ENCODE assay signal across 8 mouse cellular contexts in the genomic region with DNA sequence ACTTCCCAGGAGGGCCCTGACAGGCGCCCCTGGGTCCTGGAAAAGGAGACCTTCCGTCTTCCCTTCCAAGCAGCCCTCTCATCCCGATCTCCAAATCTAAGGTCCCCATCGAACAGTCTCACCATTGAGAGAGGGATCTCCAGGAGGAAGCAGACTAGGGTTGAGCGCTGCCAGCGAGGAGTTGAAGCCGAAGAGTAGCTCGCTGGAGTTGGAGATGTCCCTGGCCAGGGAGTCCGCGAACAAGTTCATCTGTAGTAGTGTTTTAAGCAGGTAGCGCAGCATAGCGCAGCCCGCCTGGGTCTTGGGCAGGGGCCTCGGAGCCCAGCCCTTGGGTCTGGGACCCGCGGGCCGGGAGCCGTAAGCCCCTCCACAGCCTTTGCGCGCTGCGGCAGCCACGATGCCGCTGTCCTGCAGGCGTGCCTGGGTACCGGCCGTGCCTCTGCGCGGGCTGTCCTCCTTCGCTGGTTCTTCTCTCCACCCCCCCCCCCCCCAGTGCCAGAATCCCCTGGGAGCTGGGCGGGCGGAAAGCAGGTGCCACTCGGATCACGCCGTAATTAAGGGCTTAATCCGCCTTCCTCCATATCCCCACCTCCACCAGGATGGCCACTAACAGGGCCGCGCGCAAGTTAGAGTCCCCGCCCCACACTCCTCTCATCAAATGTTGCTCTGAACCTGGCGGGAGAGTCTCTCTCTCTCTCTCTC. TPM values are rescaled to one million over a fixed set of nuclear protein-coding genes. Genes with fewer than 3 reads are reported as not detected.
DNase-seq lines count a peak whose midpoint lies in the region; ATAC-seq and TF ChIP-seq lines count a peak whose summit lies in the region.

Gene Robo3 (minus strand): TSS at position 527 of the 702 bp plus-strand sequence.

- peaks cover 52% of the 10 kb centered on the region for H3K27me3 ChIP-seq in kidney, postnatal 0 days (ENCODE audit: insufficient read depth, low read length)
- H3K27me3 ChIP-seq in hindbrain, embryonic 11.5 days (ENCODE audit: control insufficient read depth, insufficient read depth, low read length) = peaks cover 70% of the 10 kb centered on the region
- peaks cover 74% of the 10 kb centered on the region for H3K27me3 ChIP-seq in midbrain, embryonic 11.5 days (ENCODE audit: control insufficient read depth, insufficient read depth, low read length)

- H3K36me3 ChIP-seq in kidney, postnatal 0 days (ENCODE audit: insufficient read depth, low read length) = no peaks in the 10 kb centered on the region
- no peaks in the 10 kb centered on the region for H3K36me3 ChIP-seq in hindbrain, embryonic 11.5 days (ENCODE audit: control insufficient read depth, insufficient read depth, low read length)
- no peaks in the 10 kb centered on the region for H3K36me3 ChIP-seq in midbrain, embryonic 11.5 days (ENCODE audit: control insufficient read depth, insufficient read depth, low read length)

- no peak for TF ChIP-seq CTCF in kidney, postnatal 0 days (IDR thresholded peaks at IDR 0.05; ENCODE audit: low read depth)
- no peak for TF ChIP-seq CTCF in cortical plate, adult 2 months (IDR thresholded peaks at IDR 0.05; ENCODE audit: extremely low read depth, insufficient read depth, low read length)

- 0 out of 2 replicates have a peak, but pooled peaks have one; percentile 5 for ATAC-seq in kidney, postnatal 0 days (replicated peaks; ENCODE audit: low FRiP score, low read depth)
- ATAC-seq in hindbrain, embryonic 11.5 days (ENCODE audit: low FRiP score) = peak; percentile 67
- peak; percentile 23; the same call in 1 of the 2 replicates for ATAC-seq in midbrain, embryonic 11.5 days (ENCODE audit: low FRiP score)

- no peak for DNase-seq in kidney, postnatal 0 days (ENCODE audit: low spot score)
- DNase-seq in kidney, adult 9 months = no peak
- DNase-seq in hindbrain, embryonic 11.5 days (ENCODE audit: low spot score) = peak; percentile 46
- DNase-seq in midbrain, embryonic 11.5 days (ENCODE audit: low spot score, missing footprints) = peak; percentile 94
- no peak for DNase-seq in frontal cortex, postnatal 14 days (ENCODE audit: low spot score in 2 of 2)
- no peak for DNase-seq in gastrocnemius, postnatal 14 days
- DNase-seq in right cerebral cortex, adult 18-20 months = no peak

- TF ChIP-seq POLR2A in cortical plate, adult 2 months (IDR thresholded peaks at IDR 0.05; ENCODE audit: extremely low read depth, insufficient read depth, low read length) = no peak

- under 1% methylated on average over 36 of the region's 40 CpGs for WGBS in kidney, postnatal 0 days
- WGBS in hindbrain, embryonic 11.5 days = 1% methylated on average over 38 of the region's 40 CpGs
- under 1% methylated on average over 39 of the region's 40 CpGs for WGBS in midbrain, embryonic 11.5 days

- H3K9ac ChIP-seq in kidney, postnatal 0 days (ENCODE audit: low read depth, low read length) = no peak within 1 kb of the TSS
- H3K9ac ChIP-seq in hindbrain, embryonic 11.5 days (ENCODE audit: low read depth, low read length) = peak within 1 kb of the TSS; percentile 53
- H3K9ac ChIP-seq in midbrain, embryonic 11.5 days (ENCODE audit: low read length) = no peak within 1 kb of the TSS

- peak within 1 kb of the TSS; percentile 27 for H3K4me3 ChIP-seq in kidney, postnatal 0 days (replicated peaks; ENCODE audit: low read depth, low read length)
- H3K4me3 ChIP-seq in cortical plate, adult 2 months (ENCODE audit: insufficient read depth, low read length) = peak within 1 kb of the TSS; percentile 44
- peak within 1 kb of the TSS; percentile 37 for H3K4me3 ChIP-seq in hindbrain, embryonic 11.5 days (ENCODE audit: low read depth, low read length)
- H3K4me3 ChIP-seq in midbrain, embryonic 11.5 days (ENCODE audit: low read depth, low read length) = peak within 1 kb of the TSS; percentile 25

- H3K27ac ChIP-seq in kidney, postnatal 0 days = no peak within 1 kb of the TSS
- no peak within 1 kb of the TSS for H3K27ac ChIP-seq in cortical plate, adult 2 months (ENCODE audit: insufficient read depth, low read length)
- peak within 1 kb of the TSS; percentile 68 for H3K27ac ChIP-seq in hindbrain, embryonic 11.5 days (ENCODE audit: low read depth, low read length)
- peak within 1 kb of the TSS; percentile 11; the same call in 1 of the 2 replicates for H3K27ac ChIP-seq in midbrain, embryonic 11.5 days (ENCODE audit: low read depth, low read length)

- peaks cover 4% of the 10 kb centered on the region; the same call in 1 of the 2 replicates for H3K4me1 ChIP-seq in kidney, postnatal 0 days (replicated peaks; ENCODE audit: insufficient read depth, low read length)
- H3K4me1 ChIP-seq in cortical plate, adult 2 months (ENCODE audit: control insufficient read depth, insufficient read depth, low read length) = no peaks in the 10 kb centered on the region
- peaks cover 5% of the 10 kb centered on the region for H3K4me1 ChIP-seq in hindbrain, embryonic 11.5 days (replicated peaks; ENCODE audit: control insufficient read depth, insufficient read depth, low read length)
- H3K4me1 ChIP-seq in midbrain, embryonic 11.5 days (ENCODE audit: control insufficient read depth, insufficient read depth, low read length) = peaks cover 8% of the 10 kb centered on the region; the same call in 1 of the 2 replicates

- H3K9me3 ChIP-seq in kidney, postnatal 0 days (replicated peaks; ENCODE audit: low read length) = no peaks in the 10 kb centered on the region
- no peaks in the 10 kb centered on the region for H3K9me3 ChIP-seq in hindbrain, embryonic 11.5 days (ENCODE audit: control insufficient read depth, low read length)
- H3K9me3 ChIP-seq in midbrain, embryonic 11.5 days (ENCODE audit: control insufficient read depth, low read length) = no peaks in the 10 kb centered on the region

- peak within 1 kb of the TSS; percentile 47 for H3K4me2 ChIP-seq in kidney, postnatal 0 days (ENCODE audit: low read length)
- peak within 1 kb of the TSS; percentile 45 for H3K4me2 ChIP-seq in hindbrain, embryonic 11.5 days (replicated peaks; ENCODE audit: low read depth, low read length)
- H3K4me2 ChIP-seq in midbrain, embryonic 11.5 days = peak within 1 kb of the TSS; percentile 35

- intact Hi-C loops in gastrocnemius, postnatal 14 days (cut with DNase I; ENCODE audit: low total_unique reads) = loop anchor here (5.0 kb wide), 1 partner anchor 199 kb away; no protein-coding TSS in a partner anchor

RNA-seq across cellular contexts. Expression of gene Robo3, which starts in this region (rescaled TPM):
- polyA plus RNA-seq in kidney, postnatal 0 days (2015; fragmentation: Nextera tagmentation; extraction: Ambion mirVana) = 0.25 and 0.51 TPM in 2 replicates
- polyA plus RNA-seq in cortical plate, adult 2 months (2012; rRNA removed) = 66.5 and 71.0 TPM in 2 replicates
- polyA plus RNA-seq in hindbrain, embryonic 11.5 days (2014; fragmentation: Nextera tagmentation; extraction: Ambion mirVana) = 120 TPM in 2 replicates
- polyA plus RNA-seq in midbrain, embryonic 11.5 days (2014; fragmentation: Nextera tagmentation; extraction: Ambion mirVana) = 40.1 and 43.9 TPM in 2 replicates
- total RNA-seq in gastrocnemius, postnatal 14 days (2021) = not detected

Comparison
In these comparisons a context has a peak if more than half of its experiments do, and no peak if none do; other contexts are left out.
1. RNA of gene Robo3 (polyA plus RNA-seq): 120 TPM in hindbrain, embryonic 11.5 days, 66.5 to 71.0 TPM in cortical plate, adult 2 months and 40.1 to 43.9 TPM in midbrain, embryonic 11.5 days; 0.25 to 0.51 TPM in kidney, postnatal 0 days; every median in the first group is over 10 times any median in the second.
2. Peak in ATAC-seq, H3K4me3 ChIP-seq and H3K4me2 ChIP-seq in kidney, postnatal 0 days; RNA of the gene not detected or under 1 TPM.
3. ATAC-seq: peak in every context shown above with its lines; median percentile 67 in hindbrain, embryonic 11.5 days; 23 in midbrain, embryonic 11.5 days; 5 in kidney, postnatal 0 days.
4. DNase-seq: peak in hindbrain, embryonic 11.5 days (single experiment) and midbrain, embryonic 11.5 days (single experiment); none in kidney, postnatal 0 days (single experiment), kidney, adult 9 months (single experiment), frontal cortex, postnatal 14 days (0 of 2), gastrocnemius, postnatal 14 days (single experiment) and right cerebral cortex, adult 18-20 months (single experiment).
5. H3K27ac ChIP-seq: peak in hindbrain, embryonic 11.5 days (single experiment) and midbrain, embryonic 11.5 days (single experiment); none in kidney, postnatal 0 days (single experiment) and cortical plate, adult 2 months (single experiment).
6. Peak in every context shown above with its lines, with median percentiles within 50 percentile points of each other: H3K4me2 ChIP-seq and H3K4me3 ChIP-seq.